Mouse (Mus musculus) stomach, embryonic 14.5 days (tissue): ENCODE results near the gene Tmem44. TPM values are rescaled to one million over a fixed set of nuclear protein-coding genes. Genes with fewer than 3 reads are reported as not detected.

Experiments used
- ATAC-seq: fragments of 200-750 bp; cut with Nextera tagmentation; 2 replicates; pipeline ENCODE4 v1.8.0; 2017; ENCODE audit warnings: low read depth, moderate TSS enrichment; ENCODE audit not compliant: insufficient number of reproducible peaks, insufficient read depth, low FRiP score
- H3K27ac ChIP-seq: fragments of 300-500 bp; sonication (generic); 2 replicates; pipeline ENCODE4 v1.5.1; 2014; ENCODE audit warnings: mild to moderate bottlenecking, low read length, moderate library complexity, mixed read lengths
- H3K27me3 ChIP-seq: fragments of 300-500 bp; sonication (generic); 2 replicates; pipeline ENCODE4 v1.6.1; 2014; ENCODE audit warnings: low read length, control low read depth, mixed read lengths; ENCODE audit not compliant: control insufficient read depth, insufficient read depth
- H3K36me3 ChIP-seq: fragments of 300-500 bp; sonication (generic); 2 replicates; pipeline ENCODE4 v1.6.1; 2014; ENCODE audit warnings: mild to moderate bottlenecking, control low read depth, low read length, moderate library complexity, mixed read lengths; ENCODE audit not compliant: control insufficient read depth, insufficient read depth
- H3K4me1 ChIP-seq: fragments of 300-500 bp; sonication (generic); 2 replicates; pipeline ENCODE4 v1.6.1; 2014; ENCODE audit warnings: low read length, control low read depth, mixed read lengths; ENCODE audit not compliant: control insufficient read depth, insufficient read depth
- H3K4me2 ChIP-seq: fragments of 300-500 bp; sonication (generic); replicated peaks from 2 replicates; pipeline ENCODE4 v1.6.1; 2014; ENCODE audit warnings: low read depth, low read length, control low read depth
- H3K4me3 ChIP-seq: fragments of 300-500 bp; sonication (generic); 2 replicates; pipeline ENCODE4 v1.5.1; 2014; ENCODE audit warnings: low read depth, low read length, control low read depth
- H3K9ac ChIP-seq: fragments of 300-500 bp; sonication (generic); replicated peaks from 2 replicates; pipeline ENCODE4 v1.6.1; 2014; ENCODE audit warnings: low read depth, mild to moderate bottlenecking, control low read depth, low read length, moderate library complexity, mixed read lengths
- H3K9me3 ChIP-seq: fragments of 300-500 bp; sonication (generic); 2 replicates; pipeline ENCODE4 v1.6.1; 2016; ENCODE audit warnings: low read depth, low read length, control low read depth; ENCODE audit not compliant: control insufficient read depth
- WGBS: fragments of 180-500 bp; shearing (Covaris S2); extraction: QIAGEN DNeasy Blood & Tissue Kit; methylation state at CpG from one replicate; pipeline ENCODE4 v1.1.7; 2014; 5-methylcytosine and 5-hydroxymethylcytosine counted together
- polyA plus RNA-seq: library from polyadenylated mRNA; unstranded; fragments of >200 nt; fragmentation: Nextera tagmentation; extraction: Ambion mirVana; gene quantifications from 2 replicates; pipeline ENCODE4 v1.2.1, GENCODE M21; 2014

Tmem44 gene
- polyA plus RNA-seq, 1 experiment from 2014 or later: 15.2 TPM

DNA sequence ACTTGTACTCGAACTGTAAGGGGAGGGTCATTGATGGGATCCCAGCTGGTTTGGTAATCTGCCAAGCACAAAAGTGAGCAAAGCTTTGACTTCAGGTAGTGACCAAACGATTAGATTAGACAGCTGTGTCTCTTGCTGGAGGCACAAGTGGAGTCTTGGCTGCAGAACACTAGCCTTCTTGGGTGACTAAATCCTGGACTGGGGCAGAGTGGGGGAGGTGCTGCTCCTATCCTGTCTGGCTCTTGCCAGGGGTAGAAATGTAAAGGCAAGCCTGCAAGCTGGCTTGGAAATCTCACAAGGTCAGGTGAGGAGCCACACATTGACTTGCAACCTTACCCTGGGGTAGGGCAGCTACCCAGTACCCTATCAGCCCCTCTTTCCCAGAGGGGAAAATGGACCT is 59.9 kb downstream of the Tmem44 start:
- H3K27ac ChIP-seq: no peak overlapping the region
- H3K4me3 ChIP-seq: no peak overlapping the region
- H3K36me3 ChIP-seq: no peaks in the 10 kb centered on the region
- H3K4me2 ChIP-seq: no peak overlapping the region
- ATAC-seq: no peak
- no peak overlapping the region for H3K9ac ChIP-seq
- H3K9me3 ChIP-seq: no peaks in the 10 kb centered on the region
- H3K27me3 ChIP-seq: no peaks in the 10 kb centered on the region
- WGBS: 58% methylated on average over 2 of the region's 2 CpGs
- H3K4me1 ChIP-seq: no peaks in the 10 kb centered on the region

DNA sequence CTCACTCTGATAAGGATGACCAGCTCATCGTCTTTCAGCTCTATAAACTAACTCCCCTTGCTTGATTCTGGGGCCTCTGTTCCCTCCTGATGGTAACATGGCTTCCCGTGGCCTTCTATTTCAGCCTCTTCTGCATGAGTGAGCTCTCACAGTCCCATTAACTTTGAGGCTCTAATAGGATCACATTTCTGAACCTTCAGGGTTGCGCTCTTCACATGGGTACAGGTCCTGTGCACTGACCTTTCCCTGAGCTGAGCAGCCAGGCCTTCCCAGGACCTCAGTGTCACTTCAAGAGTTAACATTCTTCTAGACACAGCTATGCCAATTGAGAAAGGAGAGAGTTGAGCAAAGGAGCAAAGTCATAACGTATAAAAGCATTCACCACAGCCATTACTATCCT is 60.3 kb downstream of the Tmem44 start:
- no peaks in the 10 kb centered on the region for H3K4me1 ChIP-seq
- no peaks in the 10 kb centered on the region for H3K36me3 ChIP-seq
- no peak overlapping the region for H3K4me3 ChIP-seq
- WGBS: 71% methylated on average over 4 of the region's 4 CpGs
- no peaks in the 10 kb centered on the region for H3K27me3 ChIP-seq
- H3K27ac ChIP-seq: no peak overlapping the region
- no peak for ATAC-seq
- no peak overlapping the region for H3K4me2 ChIP-seq
- no peaks in the 10 kb centered on the region for H3K9me3 ChIP-seq
- no peak overlapping the region for H3K9ac ChIP-seq

DNA sequence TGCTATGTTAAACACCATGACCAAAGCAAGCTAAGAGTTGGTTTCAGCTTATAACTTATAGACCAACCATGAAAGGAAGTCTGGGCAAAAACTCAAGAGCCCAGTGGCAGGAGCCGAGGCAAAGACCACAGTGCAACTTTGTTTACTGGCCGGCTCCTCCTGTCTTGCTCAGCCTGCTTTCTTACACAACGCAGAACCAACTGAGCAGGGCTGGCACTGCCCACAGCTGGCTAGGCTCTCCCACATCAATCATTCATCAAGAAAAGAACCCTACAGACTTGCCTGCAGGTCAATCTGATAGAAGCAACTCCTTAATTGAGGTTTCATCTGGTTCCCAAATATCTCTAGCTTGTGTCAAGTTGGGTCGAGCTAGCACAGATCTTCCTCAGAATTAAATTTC is 61.0 kb downstream of the Tmem44 start:
- no peaks in the 10 kb centered on the region for H3K27me3 ChIP-seq
- no peak overlapping the region for H3K9ac ChIP-seq
- H3K9me3 ChIP-seq: no peaks in the 10 kb centered on the region
- no peak overlapping the region for H3K4me3 ChIP-seq
- no peak for ATAC-seq
- H3K4me1 ChIP-seq: no peaks in the 10 kb centered on the region
- no peak overlapping the region for H3K4me2 ChIP-seq
- H3K27ac ChIP-seq: no peak overlapping the region
- no peaks in the 10 kb centered on the region for H3K36me3 ChIP-seq
- WGBS: 64% methylated on average over 4 of the region's 4 CpGs

DNA sequence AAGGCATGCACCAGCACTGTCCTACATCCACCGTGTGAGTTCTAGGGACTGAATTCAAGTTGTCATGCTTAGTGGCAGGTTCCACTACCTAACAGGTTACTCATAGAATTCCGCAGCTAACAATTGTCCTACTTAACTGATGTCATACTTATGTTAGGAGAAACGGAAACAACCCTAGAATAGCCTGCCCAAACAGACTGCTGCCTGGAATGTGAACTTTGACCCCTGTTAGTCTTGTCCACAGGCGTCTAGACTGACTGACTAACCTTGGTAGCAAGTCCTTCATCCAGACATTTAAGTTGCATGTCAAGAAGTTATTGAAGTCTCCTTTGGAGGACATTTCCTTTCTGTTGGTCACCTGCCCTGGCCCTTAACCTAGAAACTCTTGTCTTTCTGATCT is 64.1 kb downstream of the Tmem44 start:
- WGBS: 44% methylated on average over 4 of the region's 4 CpGs
- H3K4me2 ChIP-seq: no peak overlapping the region
- H3K4me1 ChIP-seq: no peaks in the 10 kb centered on the region
- H3K27ac ChIP-seq: no peak overlapping the region
- no peaks in the 10 kb centered on the region for H3K27me3 ChIP-seq
- no peak overlapping the region for H3K4me3 ChIP-seq
- no peaks in the 10 kb centered on the region for H3K36me3 ChIP-seq
- H3K9me3 ChIP-seq: no peaks in the 10 kb centered on the region
- H3K9ac ChIP-seq: no peak overlapping the region
- no peak for ATAC-seq

DNA sequence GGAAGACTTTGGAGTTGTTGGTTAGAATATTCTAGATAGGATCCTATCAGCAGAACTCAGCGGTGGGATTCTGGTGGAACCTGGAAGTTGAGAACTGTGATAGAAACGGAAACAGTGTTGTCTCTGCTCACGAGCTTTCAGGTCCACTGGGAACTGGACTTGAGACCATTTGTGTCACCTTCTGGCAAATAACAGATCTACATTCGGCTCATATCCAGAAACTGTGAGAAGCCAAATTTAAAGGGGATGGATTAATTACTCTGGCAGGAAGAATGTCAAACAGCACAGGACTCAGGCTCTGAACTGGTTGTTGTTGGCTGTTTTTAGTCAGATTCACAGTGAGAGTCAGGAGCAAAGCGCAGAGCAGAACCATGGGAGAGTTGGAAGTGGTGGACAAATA is 72.9 kb downstream of the Tmem44 start:
- H3K9ac ChIP-seq: no peak overlapping the region
- no peak overlapping the region for H3K4me2 ChIP-seq
- no peak overlapping the region for H3K4me3 ChIP-seq
- H3K27ac ChIP-seq: no peak overlapping the region
- H3K27me3 ChIP-seq: no peaks in the 10 kb centered on the region
- no peak for ATAC-seq
- no peaks in the 10 kb centered on the region for H3K9me3 ChIP-seq
- no peaks in the 10 kb centered on the region for H3K36me3 ChIP-seq
- 0 out of 2 replicates have a peak, but pooled peaks cover 2% of the 10 kb centered on the region for H3K4me1 ChIP-seq
- 90% methylated on average over 5 of the region's 5 CpGs for WGBS

DNA sequence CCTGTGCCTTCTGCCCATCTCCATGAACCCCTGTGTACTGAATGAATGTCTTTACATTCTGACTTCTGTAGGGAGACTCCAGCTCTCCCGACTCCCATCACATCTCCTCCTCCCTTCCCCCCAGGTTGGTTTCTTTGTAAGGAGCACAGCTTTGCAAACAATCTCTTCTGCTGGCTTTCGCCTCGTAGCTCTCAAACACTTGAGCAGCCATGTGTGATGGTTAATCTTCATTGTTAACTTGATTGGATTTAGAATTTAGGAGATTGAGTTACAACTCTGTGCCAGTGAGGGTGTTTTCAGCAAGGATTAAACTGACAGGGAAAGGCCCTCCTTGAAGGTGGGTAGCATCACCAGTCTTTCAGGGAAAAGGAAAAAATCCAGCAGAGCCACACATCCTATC is 73.6 kb downstream of the Tmem44 start:
- Histone ChIP-seq H3K4me2 (no peak overlapping the region), H3K36me3 (no peaks in the 10 kb centered on the region), H3K4me1 (0 out of 2 replicates have a peak, but pooled peaks cover 2% of the 10 kb centered on the region), H3K4me3 (no peak overlapping the region), H3K9me3 (no peaks in the 10 kb centered on the region), H3K27me3 (no peaks in the 10 kb centered on the region), H3K9ac (no peak overlapping the region), H3K27ac (no peak overlapping the region)
- 65% methylated on average over 3 of the region's 3 CpGs for WGBS
- no peak for ATAC-seq

DNA sequence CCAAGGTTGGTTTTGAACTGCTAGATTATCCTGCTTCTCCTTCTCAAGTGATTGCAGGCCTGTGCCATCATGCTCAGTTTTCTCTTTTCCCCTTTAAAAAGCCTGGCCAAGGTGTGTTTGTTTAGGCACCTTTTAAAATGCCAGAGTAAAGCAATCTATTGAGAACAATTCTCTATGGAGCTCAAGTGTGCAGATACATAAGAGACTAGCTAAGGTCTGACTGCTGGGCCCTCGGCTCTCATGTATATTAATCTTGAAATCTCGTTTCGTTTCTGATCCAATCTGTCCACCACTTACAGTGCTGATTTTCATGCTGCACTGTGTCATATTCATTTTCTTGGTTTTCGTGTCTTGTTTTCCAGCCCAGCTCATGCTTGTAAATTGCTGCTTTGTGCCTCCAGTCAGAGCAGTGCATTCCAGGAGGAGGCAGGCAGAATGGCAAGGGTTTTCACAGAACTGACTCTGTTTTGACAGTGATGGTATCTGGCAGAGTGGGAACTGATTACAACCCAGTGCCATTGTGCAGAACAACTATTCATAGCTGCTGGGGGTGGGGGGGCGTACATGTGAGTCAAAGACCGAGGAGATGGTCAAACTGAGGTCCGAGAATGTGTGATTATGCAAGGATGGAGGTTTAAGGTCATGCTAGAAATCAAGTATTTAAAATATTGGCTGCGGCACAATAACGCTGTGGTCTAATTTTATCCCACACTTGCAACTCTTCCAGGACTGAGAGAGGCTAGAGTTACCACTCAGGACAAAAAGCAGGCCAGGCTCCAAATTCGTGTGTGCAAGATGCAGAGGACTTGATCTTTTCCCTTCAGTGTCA is 74.8 kb downstream of the Tmem44 start:
- Histone ChIP-seq H3K27ac (no peak overlapping the region), H3K4me1 (0 out of 2 replicates have a peak, but pooled peaks cover 2% of the 10 kb centered on the region), H3K9me3 (peaks cover 7% of the 10 kb centered on the region; the same call in 1 of the 2 replicates), H3K36me3 (no peaks in the 10 kb centered on the region), H3K27me3 (no peaks in the 10 kb centered on the region), H3K4me3 (no peak overlapping the region), H3K4me2 (no peak overlapping the region), H3K9ac (no peak overlapping the region)
- ATAC-seq: no peak
- WGBS: 54% methylated on average over 10 of the region's 10 CpGs

DNA sequence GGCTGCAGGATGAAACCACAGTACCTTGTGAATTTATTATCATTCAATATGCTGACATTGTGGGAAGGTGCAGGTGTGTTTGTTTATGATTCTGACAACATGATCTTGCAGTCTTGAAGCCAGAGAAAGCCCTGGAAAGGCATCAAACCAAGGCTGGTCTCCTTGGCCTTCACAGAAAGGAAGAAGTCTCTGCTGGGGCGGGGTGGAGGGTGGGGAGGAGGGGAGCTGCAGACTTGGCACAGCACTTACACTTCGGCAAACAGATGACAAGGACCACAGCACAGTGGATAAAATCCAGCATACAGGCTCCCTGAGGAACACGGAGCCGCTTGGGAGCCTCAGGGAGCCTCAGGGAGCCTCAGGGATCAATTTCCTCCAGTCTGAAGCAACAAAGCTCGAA is 78.2 kb downstream of the Tmem44 start:
- H3K9me3 ChIP-seq: peaks cover 7% of the 10 kb centered on the region; the same call in 1 of the 2 replicates
- H3K27me3 ChIP-seq: no peaks in the 10 kb centered on the region
- H3K4me1 ChIP-seq: 0 out of 2 replicates have a peak, but pooled peaks cover 2% of the 10 kb centered on the region
- ATAC-seq: no peak
- no peak overlapping the region for H3K4me2 ChIP-seq
- H3K9ac ChIP-seq: no peak overlapping the region
- no peak overlapping the region for H3K4me3 ChIP-seq
- H3K36me3 ChIP-seq: no peaks in the 10 kb centered on the region
- no peak overlapping the region for H3K27ac ChIP-seq
- WGBS: 47% methylated on average over 5 of the region's 5 CpGs
